Mouse (Mus musculus): ENCODE results near the gene Dmpk. TPM values are rescaled to one million over a fixed set of nuclear protein-coding genes. Genes with fewer than 3 reads are reported as not detected.

The Dmpk gene
- total and polyA plus RNA-seq, 2 experiments from 2014 or later, result 3.0 to 20.8 TPM

DNA sequence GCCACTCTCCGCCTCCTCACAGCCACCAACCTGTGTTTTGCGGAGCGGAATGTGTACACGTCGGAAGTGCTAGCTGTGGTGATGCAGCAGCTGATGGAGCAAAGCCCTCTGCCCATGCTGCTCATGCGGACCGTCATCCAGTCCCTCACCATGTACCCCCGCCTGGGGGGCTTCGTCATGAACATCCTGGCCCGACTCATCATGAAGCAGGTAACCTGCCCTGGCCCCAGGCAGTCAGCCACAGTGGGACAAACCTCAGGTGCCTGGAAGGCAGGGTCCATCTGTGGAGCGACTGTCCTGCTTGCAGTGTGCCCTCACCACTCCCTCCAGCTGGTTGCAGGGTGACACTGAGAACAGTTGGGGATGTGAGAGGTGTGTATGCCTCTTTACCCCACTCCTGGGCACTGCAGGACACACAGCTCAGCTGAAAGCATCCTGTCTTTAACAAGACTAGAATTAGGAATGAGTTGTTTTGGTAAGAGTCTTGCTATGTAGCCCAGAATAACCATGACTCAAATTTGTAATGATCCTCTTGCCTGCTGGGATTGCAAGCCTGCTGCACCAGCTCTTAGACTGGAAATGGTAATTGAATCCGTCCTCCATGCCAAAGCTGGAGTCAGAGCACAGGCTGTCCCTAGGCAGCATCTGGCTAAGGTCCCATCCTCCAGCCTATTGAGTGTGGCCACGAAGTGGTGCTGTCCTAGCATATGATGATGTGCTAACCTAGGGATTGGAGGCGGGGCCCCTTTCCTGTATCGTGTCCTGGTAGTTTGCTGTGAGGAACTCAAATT is 31.1 kb upstream of the Dmpk start:
- H3K4me1 ChIP-seq (ENCODE audit: insufficient read depth), result no peaks in the 10 kb centered on the region
- no peak for TF ChIP-seq CTCF (IDR thresholded peaks at IDR 0.05; ENCODE audit: low read depth)
- H3K27me3 ChIP-seq (ENCODE audit: insufficient read depth, low read length), result no peaks in the 10 kb centered on the region
- no peaks in the 10 kb centered on the region for H3K9me3 ChIP-seq (ENCODE audit: low read length)
- ATAC-seq (no peak), DNase-seq (no peak)
- H3K9ac ChIP-seq, result no peak overlapping the region
- H3K36me3 ChIP-seq (ENCODE audit: insufficient read depth), result peaks cover 48% of the 10 kb centered on the region
- 88% methylated on average over 15 of the region's 15 CpGs for WGBS
- H3K27ac ChIP-seq (ENCODE audit: low read depth, low read length), result no peak overlapping the region
- H3K4me3 ChIP-seq (ENCODE audit: low read depth, low read length), result no peak overlapping the region
- H3K4me2 ChIP-seq (ENCODE audit: low read depth), result no peak overlapping the region

DNA sequence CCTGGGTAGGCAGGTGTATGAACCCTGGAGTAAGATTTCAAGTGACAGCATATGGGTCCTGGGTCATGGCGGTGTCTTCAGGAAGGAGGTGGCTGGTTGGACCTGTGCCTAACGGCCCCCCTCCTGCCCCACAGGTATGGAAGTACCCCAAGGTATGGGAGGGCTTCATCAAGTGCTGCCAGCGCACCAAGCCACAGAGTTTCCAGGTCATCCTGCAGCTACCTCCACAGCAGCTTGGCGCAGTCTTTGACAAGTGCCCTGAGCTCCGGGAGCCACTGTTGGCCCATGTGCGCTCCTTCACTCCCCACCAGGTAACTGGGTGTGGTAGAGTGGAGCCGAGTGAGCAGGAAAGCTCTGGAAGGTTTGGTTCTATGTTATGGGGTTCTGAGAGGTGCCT is 30.5 kb upstream of the Dmpk start:
- H3K36me3 ChIP-seq (ENCODE audit: insufficient read depth), result peaks cover 42% of the 10 kb centered on the region
- 90% methylated on average over 7 of the region's 7 CpGs for WGBS
- H3K4me3 ChIP-seq (ENCODE audit: low read depth, low read length), result no peak overlapping the region
- TF ChIP-seq CTCF (IDR thresholded peaks at IDR 0.05; ENCODE audit: low read depth), result no peak
- no peaks in the 10 kb centered on the region for H3K4me1 ChIP-seq (ENCODE audit: insufficient read depth)
- no peak for ATAC-seq
- H3K27me3 ChIP-seq (ENCODE audit: insufficient read depth, low read length), result no peaks in the 10 kb centered on the region
- no peak for DNase-seq
- H3K9me3 ChIP-seq (ENCODE audit: low read length), result no peaks in the 10 kb centered on the region
- H3K27ac ChIP-seq (ENCODE audit: low read depth, low read length), result no peak overlapping the region
- H3K9ac ChIP-seq, result no peak overlapping the region
- no peak overlapping the region for H3K4me2 ChIP-seq (ENCODE audit: low read depth)

DNA sequence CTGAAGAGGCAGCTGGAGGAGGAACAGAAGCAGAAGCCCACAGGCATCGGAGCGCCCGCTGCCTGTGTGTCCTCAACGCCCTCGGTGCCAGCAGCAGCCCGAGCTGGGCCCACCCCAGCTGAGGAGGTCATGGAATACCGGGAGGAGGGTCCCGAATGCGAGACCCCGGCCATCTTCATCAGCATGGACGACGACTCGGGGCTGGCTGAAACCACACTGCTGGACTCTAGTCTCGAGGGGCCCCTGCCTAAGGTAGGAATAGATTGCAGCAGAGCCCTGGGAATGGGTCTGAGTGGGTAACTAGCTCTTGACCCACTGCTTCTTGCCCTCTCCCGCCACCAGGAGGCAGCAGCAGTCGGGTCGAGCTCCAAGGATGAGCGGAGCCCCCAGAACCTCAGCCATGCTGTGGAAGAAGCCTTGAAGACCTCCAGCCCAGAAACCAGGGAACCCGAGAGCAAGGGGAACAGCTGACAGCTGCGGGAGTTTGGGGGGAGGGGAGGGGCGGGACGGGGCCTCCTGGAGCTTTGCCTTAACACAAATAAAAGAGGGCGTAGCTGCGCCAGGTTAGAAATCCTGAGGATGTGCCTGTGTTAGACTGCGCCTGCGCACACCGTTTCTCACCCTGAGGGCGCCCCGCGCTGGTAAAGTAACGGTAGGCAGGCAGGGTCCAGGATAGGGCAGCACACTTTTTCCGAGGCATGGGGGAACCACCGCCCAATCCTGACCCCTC is 29.4 kb upstream of the Dmpk start, which contains the start of gene Rsph6a:
Gene Rsph6a (plus strand): TSS at position 644 of the 730 bp plus-strand sequence.
- Histone ChIP-seq H3K4me2 (ENCODE audit: low read depth) (peak within 1 kb of the TSS; percentile 44), H3K27ac (ENCODE audit: low read depth, low read length) (0 out of 2 replicates have a peak within 1 kb of the TSS, but pooled peaks have one; percentile 9), H3K9ac (peak within 1 kb of the TSS; percentile 40)

DNA sequence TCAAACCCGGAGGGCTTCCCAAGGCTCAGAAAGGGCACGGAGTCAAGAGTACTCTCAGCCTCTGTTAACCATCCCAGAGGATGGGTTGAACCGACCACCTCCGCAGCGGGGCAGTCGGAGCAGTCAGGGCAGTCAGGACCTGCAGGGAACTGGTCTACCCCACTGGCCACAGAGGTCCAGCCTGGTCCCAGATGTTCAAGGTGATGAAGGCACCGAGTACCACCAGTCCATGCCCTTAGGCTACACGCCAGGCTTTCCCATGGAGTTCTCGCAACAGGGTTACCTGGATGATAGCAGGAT is 28.9 kb upstream of the Dmpk start:
- H3K27me3 ChIP-seq (ENCODE audit: insufficient read depth, low read length), result no peaks in the 10 kb centered on the region
- no peaks in the 10 kb centered on the region for H3K4me1 ChIP-seq (ENCODE audit: insufficient read depth)
- peak overlapping the region; percentile 44 for H3K4me2 ChIP-seq (ENCODE audit: low read depth)
- H3K9ac ChIP-seq, result peak overlapping the region; percentile 40
- H3K36me3 ChIP-seq (ENCODE audit: insufficient read depth), result peaks cover 27% of the 10 kb centered on the region
- no peak for DNase-seq
- no peak overlapping the region for H3K27ac ChIP-seq (ENCODE audit: low read depth, low read length)
- H3K4me3 ChIP-seq (ENCODE audit: low read depth, low read length), result peak overlapping the region; percentile 9
- no peak for TF ChIP-seq CTCF (IDR thresholded peaks at IDR 0.05; ENCODE audit: low read depth)
- ATAC-seq, result no peak
- no peaks in the 10 kb centered on the region for H3K9me3 ChIP-seq (ENCODE audit: low read length)
- WGBS, result 65% methylated on average over 9 of the region's 9 CpGs

More for the DNA sequence above, 29.4 kb upstream of the Dmpk start, which contains the start of gene Rsph6a:
- peak; percentile 80 for DNase-seq
- WGBS, result 28% methylated on average over 33 of the region's 33 CpGs
- no peaks in the 10 kb centered on the region for H3K9me3 ChIP-seq (ENCODE audit: low read length)
- peak within 1 kb of the TSS; percentile 9 for H3K4me3 ChIP-seq (ENCODE audit: low read depth, low read length)
- TF ChIP-seq CTCF (IDR thresholded peaks at IDR 0.05; ENCODE audit: low read depth), result peak; percentile 70
- H3K36me3 ChIP-seq (ENCODE audit: insufficient read depth), result peaks cover 32% of the 10 kb centered on the region
- ATAC-seq, result peak; percentile 81
- H3K4me1 ChIP-seq (ENCODE audit: insufficient read depth), result no peaks in the 10 kb centered on the region
- H3K27me3 ChIP-seq (ENCODE audit: insufficient read depth, low read length), result no peaks in the 10 kb centered on the region

DNA sequence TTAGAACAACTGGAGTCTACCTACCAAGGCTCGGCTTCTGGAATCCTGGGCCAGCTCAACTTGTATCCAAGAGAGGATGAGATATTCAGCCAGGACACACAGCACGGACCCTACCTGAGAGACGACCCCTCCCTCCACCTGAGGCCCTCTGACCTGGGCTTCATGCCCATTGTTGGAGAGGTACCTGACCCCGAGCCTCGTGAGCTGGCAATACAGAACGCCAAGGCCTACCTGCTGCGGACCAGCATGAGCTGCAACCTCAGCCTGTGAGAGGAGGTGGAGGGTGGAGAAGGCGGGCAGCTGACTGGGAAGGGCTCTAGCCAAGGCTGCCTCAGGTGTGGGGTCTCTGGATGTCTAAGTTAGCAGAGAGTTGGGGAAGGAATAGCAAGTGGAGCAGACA is 28.5 kb upstream of the Dmpk start:
- H3K27ac ChIP-seq (ENCODE audit: low read depth, low read length), result no peak overlapping the region
- TF ChIP-seq CTCF (IDR thresholded peaks at IDR 0.05; ENCODE audit: low read depth), result no peak
- peaks cover 23% of the 10 kb centered on the region for H3K36me3 ChIP-seq (ENCODE audit: insufficient read depth)
- no peaks in the 10 kb centered on the region for H3K27me3 ChIP-seq (ENCODE audit: insufficient read depth, low read length)
- H3K4me2 ChIP-seq (ENCODE audit: low read depth), result no peak overlapping the region
- 91% methylated on average over 8 of the region's 8 CpGs for WGBS
- H3K9ac ChIP-seq, result no peak overlapping the region
- no peak overlapping the region for H3K4me3 ChIP-seq (ENCODE audit: low read depth, low read length)
- DNase-seq (no peak), ATAC-seq (no peak)
- H3K9me3 ChIP-seq (ENCODE audit: low read length), result no peaks in the 10 kb centered on the region
- no peaks in the 10 kb centered on the region for H3K4me1 ChIP-seq (ENCODE audit: insufficient read depth)

DNA sequence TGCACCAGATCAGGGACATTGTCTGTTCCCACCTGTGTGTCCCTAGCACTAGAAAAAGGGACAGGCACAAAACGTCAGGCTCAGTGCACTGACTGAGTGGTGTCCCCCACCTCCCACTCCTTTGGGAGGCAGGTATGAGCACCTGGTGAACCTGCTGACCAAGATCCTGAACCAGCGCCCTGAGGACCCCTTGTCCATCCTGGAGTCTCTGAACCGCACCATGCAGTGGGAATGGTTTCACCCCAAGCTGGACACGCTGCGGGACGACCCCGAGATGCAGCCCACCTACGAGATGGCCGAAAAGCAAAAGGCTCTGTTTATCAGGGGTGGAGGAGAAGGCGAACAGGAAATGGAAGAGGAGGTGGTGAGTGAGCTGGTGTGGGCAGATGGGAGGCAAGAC is 26.2 kb upstream of the Dmpk start:
- no peak overlapping the region for H3K27ac ChIP-seq (ENCODE audit: low read depth, low read length)
- no peak for ATAC-seq
- H3K4me2 ChIP-seq (ENCODE audit: low read depth), result no peak overlapping the region
- H3K4me3 ChIP-seq (ENCODE audit: low read depth, low read length), result no peak overlapping the region
- H3K9ac ChIP-seq, result no peak overlapping the region
- no peaks in the 10 kb centered on the region for H3K9me3 ChIP-seq (ENCODE audit: low read length)
- no peak for DNase-seq
- 92% methylated on average over 10 of the region's 10 CpGs for WGBS
- no peak for TF ChIP-seq CTCF (IDR thresholded peaks at IDR 0.05; ENCODE audit: low read depth)
- peaks cover 2% of the 10 kb centered on the region; the same call in 1 of the 2 replicates for H3K36me3 ChIP-seq (ENCODE audit: insufficient read depth)
- no peaks in the 10 kb centered on the region for H3K27me3 ChIP-seq (ENCODE audit: insufficient read depth, low read length)
- H3K4me1 ChIP-seq (ENCODE audit: insufficient read depth), result no peaks in the 10 kb centered on the region

DNA sequence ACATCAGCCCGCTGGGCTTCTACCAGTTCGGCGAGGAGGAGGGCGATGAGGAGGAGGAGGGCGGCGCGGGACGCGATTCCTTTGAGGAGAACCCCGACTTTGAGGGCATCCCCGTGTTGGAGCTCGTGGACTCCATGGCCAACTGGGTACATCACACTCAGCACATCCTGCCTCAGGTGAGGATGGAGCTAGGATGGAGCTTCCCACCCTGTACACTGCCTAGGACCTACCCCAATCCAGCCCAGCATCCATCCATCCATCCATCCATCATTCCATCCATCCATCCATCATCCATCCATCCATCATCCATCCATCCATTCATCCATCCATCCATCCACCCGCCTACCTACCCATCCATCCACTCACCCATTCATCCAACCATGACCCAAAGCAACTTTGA is 17.8 kb upstream of the Dmpk start:
- ATAC-seq (no peak), DNase-seq (no peak)
- Histone ChIP-seq H3K9me3 (ENCODE audit: low read length) (no peaks in the 10 kb centered on the region), H3K36me3 (ENCODE audit: insufficient read depth) (no peaks in the 10 kb centered on the region), H3K4me3 (ENCODE audit: low read depth, low read length) (peak overlapping the region; percentile 12; the same call in 1 of the 2 replicates), H3K9ac (no peak overlapping the region), H3K4me1 (ENCODE audit: insufficient read depth) (no peaks in the 10 kb centered on the region), H3K4me2 (ENCODE audit: low read depth) (peak overlapping the region; percentile 19), H3K27me3 (ENCODE audit: insufficient read depth, low read length) (peaks cover 18% of the 10 kb centered on the region), H3K27ac (ENCODE audit: low read depth, low read length) (no peak overlapping the region)
- no peak for TF ChIP-seq CTCF (IDR thresholded peaks at IDR 0.05; ENCODE audit: low read depth)
- WGBS, result 64% methylated on average over 8 of the region's 13 CpGs
